Mouse (Mus musculus) heart, postnatal 0 days (tissue): Measurements from ENCODE around the gene Gnas.

Experiments
- CTCF ChIP-seq: IDR thresholded peaks from 2 replicates; pipeline ENCODE4 v1.5.1; 2016; ENCODE audit warnings: antibody characterized with exemption, control low read depth, low read depth
- EP300 ChIP-seq: IDR thresholded peaks from 2 replicates; pipeline ENCODE4 v1.6.1; 2016; ENCODE audit warnings: antibody characterized with exemption, low read depth

GRCm38 (mm10) chr2:174273961-174274360 lies 10.2 kb upstream of the Gnas start:
- TF ChIP-seq CTCF (no peak), EP300 (no peak)
